Mouse (Mus musculus) T-helper 1 cell (primary cell): ENCODE measurements around the gene Elp4.

Experiments
- in situ Hi-C: fragments of 300-600 bp; cut with MboI, MseI; formaldehyde crosslinking; loops from one replicate; pipeline ENCODE4 v1.15.1; 2025; ENCODE audit warnings: high pct_unique_total_duplicates

Gene Elp4

GRCm38 (mm10) chr2:105806047-105806446 is 98.3 kb downstream of the Elp4 start:
- in situ Hi-C loops = no loop called here

- in situ Hi-C loops = no loop called here
Observed at GRCm38 (mm10) chr2:105805210-105805609, 99.2 kb downstream of the Elp4 start.

- in situ Hi-C loops = no loop called here
Observed at GRCm38 (mm10) chr2:105804506-105804905, 99.9 kb downstream of the Elp4 start.

GRCm38 (mm10) chr2:105803427-105803826 is 100.9 kb downstream of the Elp4 start:
- in situ Hi-C loops = no loop called here

GRCm38 (mm10) chr2:105802902-105803301 is 101.5 kb downstream of the Elp4 start:
- in situ Hi-C loops = no loop called here

- in situ Hi-C loops = no loop called here
Observed at GRCm38 (mm10) chr2:105801536-105801935, 102.8 kb downstream of the Elp4 start.

GRCm38 (mm10) chr2:105800694-105801093 is 103.7 kb downstream of the Elp4 start:
- in situ Hi-C loops = no loop called here

GRCm38 (mm10) chr2:105799840-105800239 is 104.5 kb downstream of the Elp4 start:
- in situ Hi-C loops = no loop called here

- in situ Hi-C loops = no loop called here
Observed at GRCm38 (mm10) chr2:105797842-105798241, 106.5 kb downstream of the Elp4 start.

- in situ Hi-C loops = no loop called here
Observed at GRCm38 (mm10) chr2:105796101-105796500, 108.3 kb downstream of the Elp4 start.

- in situ Hi-C loops = no loop called here
Observed at GRCm38 (mm10) chr2:105792339-105793120, 111.8 kb downstream of the Elp4 start.

GRCm38 (mm10) chr2:105789936-105790335 is 114.4 kb downstream of the Elp4 start:
- in situ Hi-C loops = no loop called here

GRCm38 (mm10) chr2:105787726-105788125 is 116.6 kb downstream of the Elp4 start:
- in situ Hi-C loops = no loop called here

- in situ Hi-C loops = no loop called here
Observed at GRCm38 (mm10) chr2:105786986-105787385, 117.4 kb downstream of the Elp4 start.

- in situ Hi-C loops = no loop called here
Observed at GRCm38 (mm10) chr2:105782885-105783284, 121.5 kb downstream of the Elp4 start.

- in situ Hi-C loops = no loop called here
Observed at GRCm38 (mm10) chr2:105780739-105781138, 123.6 kb downstream of the Elp4 start.

GRCm38 (mm10) chr2:105779320-105779891 is 125.0 kb downstream of the Elp4 start:
- in situ Hi-C loops = no loop called here

GRCm38 (mm10) chr2:105771314-105771713 is 133.1 kb downstream of the Elp4 start:
- in situ Hi-C loops = no loop called here

- in situ Hi-C loops = no loop called here
Observed at GRCm38 (mm10) chr2:105769747-105770328, 134.5 kb downstream of the Elp4 start.

GRCm38 (mm10) chr2:105753512-105753911 is 150.9 kb downstream of the Elp4 start:
- in situ Hi-C loops = no loop called here

GRCm38 (mm10) chr2:105749111-105749510 is 155.3 kb downstream of the Elp4 start:
- in situ Hi-C loops = no loop called here

GRCm38 (mm10) chr2:105746896-105747295 is 157.5 kb downstream of the Elp4 start:
- in situ Hi-C loops = no loop called here

- in situ Hi-C loops = no loop called here
Observed at GRCm38 (mm10) chr2:105736166-105736565, 168.2 kb downstream of the Elp4 start.
